Mouse (Mus musculus) stomach, postnatal 0 days (tissue): Measurements from ENCODE around the gene Fgf2. TPM values are rescaled to one million over a fixed set of nuclear protein-coding genes. Genes with fewer than 3 reads are reported as not detected.

Experiments
- ATAC-seq: fragments of 200-750 bp; cut with Nextera tagmentation; 2 replicates; pipeline ENCODE4 v1.8.0; 2017; ENCODE audit not compliant: low FRiP score, low TSS enrichment
- DNase-seq: peaks from one replicate; pipeline ENCODE4 v3.0.0-alpha.2; 2016; ENCODE audit warnings: low spot score
- H3K27ac ChIP-seq: fragments of 300-500 bp; sonication (generic); replicated peaks from 2 replicates; pipeline ENCODE4 v1.5.1; 2014; ENCODE audit warnings: mild to moderate bottlenecking, control low read depth
- H3K27me3 ChIP-seq: fragments of 300-500 bp; sonication (generic); 2 replicates; pipeline ENCODE4 v1.6.1; 2014; ENCODE audit warnings: low read length; ENCODE audit not compliant: control insufficient read depth, insufficient read depth
- H3K36me3 ChIP-seq: fragments of 300-500 bp; sonication (generic); 2 replicates; pipeline ENCODE4 v1.6.1; 2014; ENCODE audit warnings: low read length, mixed read lengths; ENCODE audit not compliant: control insufficient read depth, insufficient read depth
- H3K4me1 ChIP-seq: fragments of 300-500 bp; sonication (generic); replicated peaks from 2 replicates; pipeline ENCODE4 v1.6.1; 2014; ENCODE audit warnings: antibody characterized with exemption; ENCODE audit not compliant: control insufficient read depth, insufficient read depth
- H3K4me2 ChIP-seq: fragments of 300-500 bp; sonication (generic); replicated peaks from 2 replicates; pipeline ENCODE4 v1.6.1; 2014; ENCODE audit warnings: low read depth, mild to moderate bottlenecking, control low read depth, moderate library complexity
- H3K4me3 ChIP-seq: fragments of 300-500 bp; sonication (generic); 2 replicates; pipeline ENCODE4 v1.5.1; 2014; ENCODE audit warnings: low read depth, low read length, control low read depth
- H3K9ac ChIP-seq: fragments of 300-500 bp; sonication (generic); 2 replicates; pipeline ENCODE4 v1.6.1; 2014; ENCODE audit warnings: mild to moderate bottlenecking, low read length, control low read depth, mixed read lengths
- H3K9me3 ChIP-seq: fragments of 300-500 bp; sonication (generic); 2 replicates; pipeline ENCODE4 v1.6.1; 2016; ENCODE audit warnings: low read length; ENCODE audit not compliant: control insufficient read depth
- CTCF ChIP-seq: IDR thresholded peaks from 2 replicates; pipeline ENCODE4 v1.5.1; 2016; ENCODE audit warnings: antibody characterized with exemption, low read depth, mild to moderate bottlenecking, moderate library complexity
- EP300 ChIP-seq: optimal IDR thresholded peaks from 2 replicates; pipeline ENCODE3; 2016; ENCODE audit warnings: antibody characterized with exemption
- WGBS: fragments of 180-500 bp; shearing (Covaris S2); extraction: QIAGEN DNeasy Blood & Tissue Kit; methylation state at CpG from one replicate; pipeline ENCODE4 v1.1.7; 2014; 5-methylcytosine and 5-hydroxymethylcytosine counted together
- polyA plus RNA-seq: library from polyadenylated mRNA; unstranded; fragments of >200 nt; fragmentation: Nextera tagmentation; extraction: Ambion mirVana; gene quantifications from 2 replicates; pipeline ENCODE4 v1.2.1, GENCODE M21; 2015

The Fgf2 gene
- polyA plus RNA-seq, 1 experiment from 2014 or later: 1.2 TPM

DNA sequence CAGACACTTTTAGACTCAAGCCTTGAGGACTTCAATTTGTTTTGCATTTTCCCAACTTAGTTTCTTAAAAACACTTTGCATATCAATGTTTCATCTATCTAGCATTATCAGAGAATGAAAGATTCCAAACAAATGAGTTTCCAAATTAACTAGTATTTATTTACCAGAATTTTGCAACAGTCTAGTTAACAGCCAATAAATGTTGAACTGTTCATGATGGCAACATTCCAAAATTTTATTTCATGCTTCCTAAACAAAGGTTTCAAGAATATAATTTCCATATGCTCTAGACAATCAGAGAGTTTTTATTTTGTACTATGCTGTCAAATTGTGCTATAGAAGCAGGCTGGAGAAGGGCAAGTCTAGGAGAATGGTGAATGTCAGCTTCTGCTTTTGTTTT, 59.5 kb downstream of the Fgf2 start:
- no peak for ATAC-seq
- Histone ChIP-seq H3K9ac (no peak overlapping the region), H3K27me3 (no peaks in the 10 kb centered on the region), H3K4me1 (no peaks in the 10 kb centered on the region), H3K4me3 (no peak overlapping the region), H3K27ac (no peak overlapping the region), H3K36me3 (no peaks in the 10 kb centered on the region), H3K4me2 (no peak overlapping the region), H3K9me3 (no peaks in the 10 kb centered on the region)
- DNase-seq: no peak
- TF ChIP-seq EP300: no peak
- no peak for TF ChIP-seq CTCF

DNA sequence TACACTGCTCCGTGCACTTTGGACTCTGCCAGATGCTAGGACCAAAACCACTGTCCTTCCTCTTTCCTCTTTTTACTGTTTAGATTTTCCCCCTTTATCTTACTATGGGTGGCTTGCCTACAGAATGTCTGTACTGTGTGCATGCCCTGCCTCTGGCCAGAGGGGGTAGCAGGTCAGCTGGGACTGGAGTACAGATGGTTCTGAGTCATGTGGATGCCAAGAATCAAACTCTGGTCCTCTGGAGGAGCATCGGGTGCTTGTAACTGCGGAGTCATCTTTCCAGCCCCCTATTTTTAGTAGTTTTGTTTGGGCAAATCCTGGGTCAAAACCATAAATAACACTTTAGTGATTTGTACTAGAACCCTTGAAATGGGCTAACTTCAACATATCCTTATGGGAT, 65.3 kb downstream of the Fgf2 start:
- Histone ChIP-seq H3K9ac (no peak overlapping the region), H3K27me3 (no peaks in the 10 kb centered on the region), H3K4me3 (no peak overlapping the region), H3K4me1 (no peaks in the 10 kb centered on the region), H3K9me3 (no peaks in the 10 kb centered on the region), H3K36me3 (no peaks in the 10 kb centered on the region), H3K4me2 (no peak overlapping the region), H3K27ac (no peak overlapping the region)
- ATAC-seq (no peak), DNase-seq (no peak)
- WGBS: 65% methylated on average over 3 of the region's 3 CpGs
- TF ChIP-seq EP300 (no peak), CTCF (no peak)

DNA sequence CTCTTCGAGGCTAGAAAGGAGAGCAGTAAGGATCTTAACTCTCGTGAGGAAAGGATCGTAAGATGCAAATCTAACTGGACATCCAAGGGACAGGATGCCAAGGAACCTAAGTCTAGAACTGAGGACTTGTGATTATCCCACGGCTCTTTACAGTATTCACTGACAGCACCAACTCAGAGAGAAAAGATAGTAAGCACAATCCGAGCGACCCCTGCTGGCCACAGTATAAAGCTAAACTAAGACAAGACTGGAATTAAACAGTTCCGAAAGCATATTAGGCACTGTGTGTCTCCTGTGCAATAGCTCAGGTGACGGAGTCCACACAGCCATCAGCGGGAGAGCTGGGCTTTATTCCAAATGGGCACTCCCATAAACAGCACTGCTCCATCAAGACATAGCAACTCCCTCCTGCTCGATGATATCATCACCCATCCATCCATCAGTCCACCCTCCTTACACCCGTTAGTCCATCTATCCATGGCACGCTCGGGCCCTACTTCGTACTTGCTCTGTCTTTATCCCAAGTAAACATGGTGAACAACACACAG, 66.3 kb downstream of the Fgf2 start:
- peak; percentile 11; the same call in 1 of the 2 replicates for ATAC-seq
- no peak overlapping the region for H3K27ac ChIP-seq
- no peaks in the 10 kb centered on the region for H3K4me1 ChIP-seq
- no peaks in the 10 kb centered on the region for H3K36me3 ChIP-seq
- peak; percentile 79 for DNase-seq
- H3K9me3 ChIP-seq: no peaks in the 10 kb centered on the region
- no peak overlapping the region for H3K4me3 ChIP-seq
- no peak overlapping the region for H3K9ac ChIP-seq
- TF ChIP-seq CTCF (peak; percentile 91), EP300 (no peak)
- H3K27me3 ChIP-seq: no peaks in the 10 kb centered on the region
- 40% methylated on average over 14 of the region's 14 CpGs for WGBS
- H3K4me2 ChIP-seq: no peak overlapping the region

DNA sequence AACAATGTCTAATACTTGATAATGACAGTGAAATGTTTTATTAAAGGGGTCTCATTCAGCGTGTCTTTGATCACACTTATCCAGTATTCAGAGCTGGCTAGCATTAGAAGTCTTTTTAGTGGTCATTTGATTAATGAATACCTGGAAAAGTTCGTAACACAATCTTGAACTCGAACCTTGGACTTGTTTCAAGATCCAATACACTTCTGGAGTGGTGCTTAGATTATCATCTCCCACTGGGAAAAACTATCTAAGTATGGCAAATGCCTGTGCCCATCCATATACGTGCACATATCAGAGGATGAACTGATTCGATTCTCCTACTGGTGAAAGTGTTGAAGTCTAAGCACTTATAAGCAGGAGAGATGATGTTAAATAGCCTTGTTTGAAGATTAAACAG, 70.2 kb downstream of the Fgf2 start:
- no peak overlapping the region for H3K4me3 ChIP-seq
- no peak overlapping the region for H3K9ac ChIP-seq
- peak overlapping the region; percentile 76 for H3K4me2 ChIP-seq
- peak overlapping the region; percentile 92 for H3K27ac ChIP-seq
- no peaks in the 10 kb centered on the region for H3K9me3 ChIP-seq
- no peaks in the 10 kb centered on the region for H3K36me3 ChIP-seq
- TF ChIP-seq CTCF (no peak), EP300 (no peak)
- DNase-seq: no peak
- H3K27me3 ChIP-seq: no peaks in the 10 kb centered on the region
- ATAC-seq: no peak
- 67% methylated on average over 5 of the region's 5 CpGs for WGBS
- H3K4me1 ChIP-seq: peaks cover 3% of the 10 kb centered on the region; the same call in 1 of the 2 replicates

DNA sequence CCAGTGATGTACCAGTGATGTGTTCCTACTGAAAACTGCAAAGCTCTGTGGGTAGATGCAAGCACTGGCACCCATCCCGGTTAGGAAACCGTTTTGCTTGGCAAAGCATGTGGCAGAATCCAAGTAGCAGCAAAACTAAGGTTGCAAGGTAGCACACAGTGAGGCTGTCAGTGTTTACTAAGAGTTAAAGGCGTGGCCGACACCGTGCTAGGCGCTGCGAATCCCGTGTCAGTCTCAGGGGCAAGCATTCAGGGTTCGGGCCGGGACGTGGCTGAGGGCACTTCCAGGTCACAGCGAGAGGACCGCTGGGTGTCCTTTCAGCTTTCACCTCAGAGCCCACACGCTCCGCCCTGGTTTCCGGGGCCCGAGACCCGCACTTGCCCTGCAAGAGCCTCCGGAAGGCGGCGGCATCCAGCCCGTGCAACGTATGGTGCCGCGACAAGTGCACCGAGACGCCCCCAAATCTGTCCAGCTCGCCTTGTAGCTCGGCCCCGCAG, 70.9 kb downstream of the Fgf2 start:
- no peaks in the 10 kb centered on the region for H3K27me3 ChIP-seq
- under 1% methylated on average over 30 of the region's 30 CpGs for WGBS
- ATAC-seq (no peak; the same call in 1 of the 2 replicates), DNase-seq (no peak)
- H3K4me3 ChIP-seq: peak overlapping the region; percentile 83
- H3K4me1 ChIP-seq: peaks cover 3% of the 10 kb centered on the region; the same call in 1 of the 2 replicates
- H3K36me3 ChIP-seq: no peaks in the 10 kb centered on the region
- H3K4me2 ChIP-seq: peak overlapping the region; percentile 76
- peak overlapping the region; percentile 92 for H3K27ac ChIP-seq
- TF ChIP-seq EP300 (no peak), CTCF (peak; percentile 51)
- H3K9me3 ChIP-seq: no peaks in the 10 kb centered on the region
- H3K9ac ChIP-seq: peak overlapping the region; percentile 78

DNA sequence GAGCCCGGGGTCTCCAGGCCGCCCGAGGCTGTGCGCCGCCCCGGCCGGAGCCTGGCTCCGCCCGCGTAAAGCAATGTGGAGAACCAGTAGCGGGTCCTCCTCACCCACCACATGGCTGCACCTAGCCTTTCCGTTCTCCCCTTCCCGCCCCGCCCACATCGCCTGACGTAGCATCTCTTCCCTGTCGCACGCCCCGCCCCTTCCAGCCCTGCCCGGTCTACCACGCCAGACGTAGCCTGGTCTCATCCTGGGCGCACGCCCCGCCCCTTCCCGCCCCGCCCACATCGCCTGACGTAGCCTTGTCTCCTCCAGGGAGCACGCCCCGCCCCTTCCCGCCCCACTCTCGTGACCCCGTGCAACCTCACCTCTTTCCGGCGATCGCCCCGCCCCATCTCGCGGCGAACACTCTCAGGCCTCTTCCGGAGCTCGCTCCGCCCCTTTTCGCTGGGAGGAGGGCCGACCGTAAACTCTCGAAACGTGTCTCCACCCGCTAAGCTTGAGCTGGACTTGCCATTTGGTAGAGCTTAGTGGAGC, 71.4 kb downstream of the Fgf2 start, which contains the start of gene Spata5:
Gene Spata5, plus strand, starts transcription at position 439 of the 534 bp plus-strand sequence.
- H3K27ac ChIP-seq: peak within 1 kb of the TSS; percentile 95
- H3K27me3 ChIP-seq: no peaks in the 10 kb centered on the region
- no peaks in the 10 kb centered on the region for H3K36me3 ChIP-seq
- TF ChIP-seq EP300 (no peak), CTCF (no peak)
- WGBS: under 1% methylated on average over 49 of the region's 50 CpGs
- H3K4me1 ChIP-seq: peaks cover 3% of the 10 kb centered on the region; the same call in 1 of the 2 replicates
- peak within 1 kb of the TSS; percentile 78 for H3K9ac ChIP-seq
- peak within 1 kb of the TSS; percentile 76 for H3K4me2 ChIP-seq
- peak within 1 kb of the TSS; percentile 86 for H3K4me3 ChIP-seq
- peak; percentile 100 for DNase-seq
- ATAC-seq: peak; percentile 96
- H3K9me3 ChIP-seq: no peaks in the 10 kb centered on the region
